Mouse (Mus musculus) thymus, postnatal 36 days (tissue): ENCODE measurements around the gene Hexb.

Experiments used
- DNase-seq, 2 experiments: peaks; one replicate each; pipeline ENCODE4 v3.0.0; 2022; ENCODE audit warnings: mixed read lengths in 2 of 2

Hexb gene

GRCm38 (mm10) chr13:97197932-97198562 is at the start of gene Hexb:
Gene Hexb (minus strand): TSS chr13:97198357.
- DNase-seq, result peak; percentile 89 to 92

- no peak for DNase-seq
Observed at GRCm38 (mm10) chr13:97247754-97248153, 49.6 kb upstream of the Hexb start.

DNA sequence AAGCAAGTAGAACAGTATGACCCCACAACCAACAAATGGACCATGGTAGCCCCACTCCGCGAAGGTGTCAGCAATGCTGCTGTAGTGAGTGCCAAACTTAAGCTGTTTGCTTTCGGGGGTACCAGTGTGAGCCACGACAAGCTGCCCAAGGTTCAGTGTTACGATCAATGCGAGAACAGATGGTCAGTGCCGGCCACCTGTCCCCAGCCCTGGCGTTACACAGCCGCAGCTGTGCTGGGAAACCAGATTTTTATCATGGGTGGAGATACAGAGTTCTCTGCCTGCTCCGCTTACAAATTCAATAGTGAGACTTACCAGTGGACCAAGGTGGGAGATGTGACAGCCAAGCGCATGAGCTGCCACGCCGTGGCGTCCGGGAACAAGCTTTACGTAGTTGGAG is 48.1 kb upstream of the Hexb start:
- no peak for DNase-seq

DNA sequence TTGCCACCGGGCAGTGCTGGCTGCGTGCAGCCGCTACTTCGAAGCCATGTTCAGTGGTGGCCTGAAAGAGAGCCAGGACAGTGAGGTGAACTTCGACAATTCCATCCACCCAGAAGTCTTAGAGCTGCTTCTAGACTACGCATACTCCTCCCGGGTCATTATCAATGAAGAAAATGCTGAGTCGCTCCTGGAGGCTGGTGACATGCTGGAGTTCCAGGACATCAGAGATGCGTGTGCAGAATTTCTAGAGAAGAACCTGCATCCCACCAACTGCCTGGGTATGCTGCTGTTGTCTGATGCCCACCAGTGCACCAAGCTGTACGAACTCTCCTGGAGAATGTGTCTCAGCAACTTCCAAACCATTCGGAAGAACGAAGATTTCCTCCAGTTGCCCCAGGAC is 47.0 kb upstream of the Hexb start:
- no peak for DNase-seq

GRCm38 (mm10) chr13:97244712-97245105 is 46.6 kb upstream of the Hexb start:
- DNase-seq, result no peak

DNA sequence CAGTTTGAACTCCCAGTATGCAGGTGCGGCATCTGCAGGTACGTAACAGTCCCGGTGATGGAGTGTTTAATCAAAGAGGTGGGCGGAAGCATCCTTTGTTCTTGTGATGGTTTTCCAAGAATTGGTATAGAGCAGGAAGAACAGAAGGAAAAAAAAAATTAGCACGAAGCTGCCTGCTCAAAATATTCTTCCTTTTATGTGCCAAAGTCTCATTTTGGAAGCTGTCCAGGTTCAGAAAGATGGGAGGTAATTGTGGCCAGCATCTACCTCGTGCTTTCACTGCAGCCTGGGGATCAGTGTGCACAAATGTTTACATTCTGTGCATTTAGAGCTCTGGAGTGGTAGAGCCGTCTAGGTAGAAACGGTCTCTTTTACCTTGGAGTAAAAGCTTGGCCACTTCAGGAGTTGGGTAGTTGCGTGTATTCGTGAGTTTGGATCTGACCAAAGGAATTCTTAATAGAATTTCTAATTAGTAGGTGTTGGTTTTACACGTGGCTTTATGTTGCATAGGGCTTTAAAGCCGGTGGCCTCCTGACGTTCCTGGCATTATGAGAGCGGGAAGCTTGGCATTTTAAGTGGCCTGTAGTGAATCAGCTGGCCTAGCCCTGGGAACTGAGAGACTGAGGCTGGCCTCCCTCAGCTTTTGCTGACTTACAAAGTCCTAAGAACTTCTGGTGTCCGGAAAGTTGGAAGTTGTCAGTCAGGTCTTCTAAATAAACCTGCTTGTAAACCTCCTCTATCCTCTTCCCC is 46.0 kb upstream of the Hexb start:
- no peak for DNase-seq

DNA sequence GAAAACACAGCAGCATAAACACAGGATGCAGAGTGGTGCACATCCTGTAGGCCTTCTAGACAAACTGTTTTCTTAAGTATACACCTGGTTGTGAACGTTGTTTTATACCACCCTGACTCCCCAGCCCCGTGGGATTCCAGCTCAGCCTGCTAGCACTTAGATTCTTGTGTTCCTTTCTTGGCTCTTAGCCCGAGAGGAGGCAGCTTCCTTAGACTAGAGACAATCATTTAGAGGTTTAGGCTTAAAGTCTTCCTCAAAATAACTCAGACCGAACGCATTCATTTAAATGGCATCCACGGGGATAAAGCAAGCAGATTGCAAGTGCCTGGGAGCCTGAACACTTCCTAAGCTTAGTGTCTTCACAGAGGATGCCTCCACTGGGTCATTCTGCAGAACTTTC is 44.6 kb upstream of the Hexb start:
- no peak for DNase-seq

- DNase-seq, result peak in 1 of 2 experiments; percentile 17
Observed at GRCm38 (mm10) chr13:97241787-97242280, 43.7 kb upstream of the Hexb start.

- peak; percentile 94 to 95 for DNase-seq
Observed at GRCm38 (mm10) chr13:97240965-97241786, 43.0 kb upstream of the Hexb start, which contains the start of gene Enc1. Gene Enc1 (plus strand): TSS chr13:97241105.

DNA sequence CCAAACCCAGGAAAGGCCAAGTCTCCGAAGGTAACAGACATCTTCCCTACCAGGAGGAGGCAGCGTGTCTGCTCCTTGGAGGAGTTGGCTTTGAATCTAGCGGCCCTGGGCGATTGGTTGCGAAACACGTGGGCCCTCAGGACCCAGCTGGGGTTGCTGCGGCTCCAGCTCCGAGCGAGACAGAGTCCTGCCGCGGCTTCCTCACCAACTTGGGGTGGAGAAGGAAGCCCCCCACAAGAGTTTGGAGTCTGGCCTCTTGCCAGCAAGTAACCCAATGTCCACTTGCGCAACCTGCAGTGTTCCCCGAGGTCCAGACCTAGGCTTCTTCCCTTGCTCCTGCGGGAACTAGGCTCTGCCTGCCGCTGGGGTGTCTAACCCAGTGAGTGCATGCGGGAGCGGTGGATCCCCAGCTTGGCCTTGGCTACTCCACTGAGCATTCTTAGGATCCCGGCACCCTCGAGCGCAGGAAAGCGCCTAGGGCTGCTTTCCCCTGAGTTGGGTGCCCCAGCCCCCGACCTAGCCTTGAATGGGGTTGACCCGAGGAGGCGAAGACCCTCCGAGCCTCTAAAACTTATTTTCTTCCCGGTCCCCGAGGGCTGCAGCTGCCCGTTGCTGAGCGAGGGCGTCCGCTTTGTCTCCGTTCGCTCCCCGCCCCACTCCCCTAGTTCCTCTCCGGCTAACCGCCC is 42.3 kb upstream of the Hexb start:
- peak; percentile 59 to 70 for DNase-seq

DNA sequence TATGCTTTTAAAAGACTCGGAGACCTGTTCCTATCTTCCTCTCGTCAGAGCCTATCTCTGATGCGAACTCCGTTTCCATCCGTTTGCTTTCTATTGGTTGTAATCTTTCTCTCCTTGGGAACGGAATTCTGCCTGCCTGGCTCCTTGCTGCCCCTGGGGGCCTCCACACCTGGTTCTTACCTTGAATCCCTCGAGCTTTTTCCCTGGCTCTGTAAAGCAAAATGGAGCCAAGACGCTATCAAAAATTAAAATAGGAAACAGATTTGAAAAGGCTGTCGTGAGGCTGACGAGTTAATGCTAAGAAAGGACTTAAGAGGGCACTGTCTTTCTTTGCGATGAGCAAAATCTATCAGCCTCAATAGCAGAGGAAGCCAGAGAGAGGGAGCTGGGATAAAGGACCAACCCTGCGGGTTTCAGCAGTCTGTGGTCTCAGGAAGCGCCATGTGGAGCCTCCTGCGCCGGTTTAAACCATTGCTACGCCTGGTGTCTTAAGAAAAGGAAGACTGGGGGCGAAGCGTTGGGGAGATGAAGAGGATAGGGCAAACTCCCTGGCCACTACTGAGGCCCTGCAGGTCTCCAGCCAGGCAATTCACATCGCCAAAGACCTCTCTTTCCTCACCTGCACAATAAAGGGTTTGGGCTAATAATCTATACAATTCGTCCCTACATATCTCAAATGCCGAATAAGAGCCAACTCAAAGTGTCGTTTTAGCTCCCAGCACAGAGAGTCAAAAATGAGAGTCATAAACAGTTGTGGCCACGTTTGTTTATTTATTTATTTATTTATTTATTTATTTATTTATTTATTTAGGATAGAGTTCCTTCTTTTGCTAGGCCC is 41.4 kb upstream of the Hexb start:
- DNase-seq, result peak; percentile 23 to 33

DNA sequence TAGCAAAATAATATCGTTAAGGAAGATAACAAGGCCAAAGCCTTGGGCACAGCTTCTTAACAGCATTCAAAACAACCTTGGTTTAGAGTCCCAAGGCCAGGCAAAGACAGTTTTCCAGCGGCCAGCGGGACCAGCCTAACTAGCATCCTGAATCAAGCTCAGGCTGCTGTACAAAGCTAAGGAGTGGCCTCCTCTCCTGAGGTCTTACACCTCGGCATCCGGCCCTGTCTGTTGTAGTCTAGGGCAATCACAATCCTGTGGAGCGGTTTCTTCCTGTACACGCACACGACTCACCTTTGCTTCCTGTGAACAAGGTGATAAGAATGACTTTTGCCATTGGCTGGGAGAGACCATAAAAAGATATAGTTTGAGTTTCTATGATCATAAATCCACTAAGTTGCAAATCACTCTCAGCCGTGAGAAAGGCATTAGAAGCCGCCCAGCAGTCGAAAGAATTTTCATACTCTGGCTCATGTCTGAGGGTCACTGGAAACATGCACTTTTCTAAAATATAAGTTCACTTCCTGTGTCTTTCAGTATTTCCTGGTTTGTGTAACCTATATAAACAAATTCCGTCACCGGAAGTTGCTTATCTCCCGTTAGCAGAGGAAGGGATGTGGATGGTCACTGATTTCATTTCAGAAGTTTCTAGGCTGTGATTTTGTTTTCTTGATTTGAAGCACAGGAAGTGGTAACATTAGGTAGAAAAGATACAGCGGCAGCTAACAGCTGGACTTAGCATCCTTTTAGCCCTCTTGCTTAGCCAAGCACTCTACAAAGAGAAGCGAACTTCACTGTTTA is 40.2 kb upstream of the Hexb start:
- DNase-seq, result no peak

- DNase-seq, result no peak
Observed at GRCm38 (mm10) chr13:97237700-97238099, 39.5 kb upstream of the Hexb start.

GRCm38 (mm10) chr13:97235911-97236310 is 37.8 kb upstream of the Hexb start:
- no peak for DNase-seq

DNA sequence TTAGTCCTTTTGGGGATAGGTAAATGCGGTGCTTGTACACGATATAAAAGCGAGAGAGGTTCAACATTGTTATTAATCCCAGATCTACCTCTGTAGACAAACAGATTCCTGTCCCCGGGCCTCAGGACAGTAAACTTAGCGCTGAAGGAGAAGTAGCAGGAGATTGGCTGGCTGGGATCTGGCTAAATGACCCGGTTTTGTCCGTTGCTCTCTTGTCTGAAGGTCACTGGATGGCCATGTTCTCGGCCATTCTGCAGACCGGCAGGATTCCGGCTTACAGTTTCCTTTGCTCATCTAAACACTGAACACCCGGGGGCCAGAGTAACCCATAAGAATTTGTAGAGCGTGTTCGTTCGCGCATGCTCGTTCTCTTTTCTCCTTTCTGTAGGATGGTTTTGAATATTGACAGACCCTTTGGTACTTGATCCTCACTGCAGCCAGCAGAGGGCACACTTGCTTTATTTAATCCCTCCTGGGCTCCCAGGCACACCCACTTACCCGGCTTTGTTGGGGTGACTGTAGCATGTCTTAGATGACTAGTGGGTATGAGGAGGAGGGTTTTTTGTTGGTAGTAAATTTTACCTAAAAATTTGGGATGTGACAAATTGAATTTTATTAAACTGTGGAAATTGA is 36.7 kb upstream of the Hexb start:
- DNase-seq, result peak; percentile 81 to 84

- no peak for DNase-seq
Observed at GRCm38 (mm10) chr13:97233092-97233491, 34.9 kb upstream of the Hexb start.

DNA sequence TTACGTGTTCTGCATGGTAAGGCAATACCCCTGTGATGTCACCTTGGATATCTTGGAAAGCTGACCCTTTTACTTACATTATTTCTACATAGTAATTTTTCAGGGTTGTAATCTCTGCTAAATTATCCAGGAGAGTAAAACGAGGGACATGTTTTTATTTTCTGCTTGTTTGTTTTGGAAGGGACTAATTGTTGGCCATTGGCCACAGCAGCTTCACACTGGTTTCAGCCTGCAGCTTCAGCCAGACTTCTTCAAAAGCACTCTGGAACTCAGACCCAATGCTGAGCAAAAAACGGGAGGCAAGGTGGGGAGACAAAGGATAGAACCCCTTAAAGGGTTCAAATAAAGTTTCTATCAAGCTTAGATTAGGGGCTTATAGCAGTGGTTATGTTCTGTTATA is 31.9 kb upstream of the Hexb start:
- no peak for DNase-seq

- no peak for DNase-seq
Observed at GRCm38 (mm10) chr13:97227795-97228194, 29.6 kb upstream of the Hexb start.

- no peak for DNase-seq
Observed at GRCm38 (mm10) chr13:97225130-97225529, 27.0 kb upstream of the Hexb start.

DNA sequence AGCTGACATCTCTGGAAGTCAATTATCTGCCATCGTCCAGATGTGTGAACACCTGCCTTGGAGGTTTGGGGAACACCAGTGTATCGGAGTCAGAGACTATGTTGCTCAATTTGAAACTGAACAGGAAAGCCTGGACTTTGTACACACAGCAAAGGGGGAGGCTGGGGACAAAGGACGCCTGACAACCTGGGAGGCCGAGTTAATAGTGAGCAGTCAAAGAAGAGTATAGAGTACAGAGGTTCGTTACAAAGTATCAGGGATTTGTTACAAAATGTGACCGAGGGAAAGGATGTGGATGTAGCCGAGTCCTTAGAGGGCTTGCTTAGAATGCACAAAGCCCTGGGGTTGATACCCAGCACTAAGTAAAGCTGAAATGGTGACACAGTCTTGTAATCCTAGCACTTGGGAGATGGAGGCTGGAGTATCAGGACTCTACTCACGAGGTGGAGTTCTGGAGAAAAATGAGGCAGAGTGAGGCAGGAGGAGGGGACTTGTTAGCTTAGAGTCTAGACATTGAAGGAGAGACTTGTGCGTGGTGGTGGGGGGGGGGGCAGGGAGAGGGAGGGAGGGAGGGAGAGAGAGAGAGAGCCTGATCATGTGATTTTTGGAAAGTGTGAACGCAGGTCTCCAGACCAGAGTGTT is 26.3 kb upstream of the Hexb start:
- no peak for DNase-seq
